Mouse (Mus musculus) brain, adult 2 months (tissue): ENCODE data around the gene Acadsb.
A peak's percentile ranks its signal among the peaks of the same experiment; 100 is the strongest.

Source experiments
- DNase-seq: peaks from one replicate; pipeline ENCODE4 v3.0.0; 2011; ENCODE audit warnings: low read depth, low spot score

Gene Acadsb

DNA sequence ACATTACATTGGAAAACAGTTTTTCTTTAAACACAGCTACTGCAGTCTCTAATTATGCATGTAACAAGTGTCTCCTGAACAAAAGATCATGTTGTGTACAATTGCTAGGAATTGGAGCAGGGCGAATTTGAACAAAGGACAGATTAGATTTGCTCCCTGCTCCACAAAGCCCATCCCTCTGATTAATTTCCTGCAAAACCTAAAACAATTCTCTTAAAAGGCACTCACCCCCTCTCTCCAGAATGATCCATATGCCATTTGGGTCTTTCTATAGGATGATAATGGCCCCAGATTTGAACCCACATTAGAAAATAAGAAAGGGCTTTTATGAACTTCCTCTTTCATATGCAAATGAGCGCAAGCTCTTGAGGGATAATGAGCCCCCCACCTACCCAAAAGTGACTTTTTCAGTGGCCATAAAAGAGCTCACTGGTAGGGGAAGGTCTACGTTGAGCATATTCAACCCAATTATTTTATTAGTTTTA, 54.8 kb downstream of the Acadsb start:
- DNase-seq: peak; percentile 21

DNA sequence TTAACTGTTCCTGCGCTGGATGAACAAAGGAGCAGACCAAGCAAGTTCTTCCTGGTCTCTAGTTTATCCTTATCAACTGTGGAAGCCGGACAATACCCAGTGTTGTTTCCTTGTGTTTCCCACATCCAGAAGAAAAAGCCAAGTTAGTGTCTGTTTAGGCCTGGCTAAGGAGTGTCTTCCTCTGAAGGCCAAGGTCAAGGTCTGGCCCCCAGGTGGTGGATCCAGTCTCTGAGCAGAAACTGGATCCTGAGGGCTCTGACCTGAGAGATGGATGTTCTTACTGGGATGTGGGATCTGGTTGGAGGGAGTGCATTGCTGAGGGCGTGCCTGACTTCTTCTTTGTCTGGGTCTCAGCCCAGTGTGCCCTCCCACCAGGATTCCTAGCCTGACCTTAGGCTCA, 55.3 kb downstream of the Acadsb start:
- no peak for DNase-seq

DNA sequence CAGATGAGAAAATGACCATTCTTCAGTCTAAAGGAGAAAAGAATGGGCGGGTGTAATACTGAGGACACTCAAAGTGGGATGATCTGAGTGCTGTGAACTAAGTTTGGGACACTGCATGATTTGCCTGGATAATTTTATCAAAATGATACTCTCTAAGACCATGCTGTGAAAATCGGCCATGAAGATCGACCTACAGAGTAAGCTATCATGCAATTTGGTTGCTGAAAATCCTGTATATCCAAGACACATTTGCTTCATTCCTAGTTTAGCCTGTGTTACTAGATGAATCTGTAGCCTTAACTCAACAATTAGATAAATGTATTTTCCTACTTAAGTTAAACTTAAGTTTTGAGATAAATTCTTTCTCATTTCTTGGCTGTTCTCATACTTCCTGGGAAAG, 56.9 kb downstream of the Acadsb start:
- no peak for DNase-seq

DNA sequence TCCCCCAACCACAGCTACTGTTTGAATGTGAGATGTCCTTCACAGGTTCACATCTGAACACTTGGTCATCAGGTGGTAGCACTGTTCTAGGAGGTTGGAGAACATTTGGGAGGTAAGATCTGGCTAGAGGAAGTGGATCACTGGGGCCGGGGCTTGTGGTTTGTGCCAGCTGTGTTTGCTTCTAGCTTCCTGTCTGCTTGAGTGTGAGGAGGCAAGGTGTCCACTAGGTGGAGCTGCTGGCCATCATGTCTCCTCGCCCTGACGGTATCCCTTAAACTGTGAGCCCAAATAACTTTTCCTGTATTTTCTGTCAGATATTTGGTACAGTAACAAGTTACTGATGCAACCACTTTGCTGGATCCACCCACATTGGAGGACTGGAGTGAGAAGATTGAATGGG, 59.1 kb downstream of the Acadsb start:
- DNase-seq: no peak

DNA sequence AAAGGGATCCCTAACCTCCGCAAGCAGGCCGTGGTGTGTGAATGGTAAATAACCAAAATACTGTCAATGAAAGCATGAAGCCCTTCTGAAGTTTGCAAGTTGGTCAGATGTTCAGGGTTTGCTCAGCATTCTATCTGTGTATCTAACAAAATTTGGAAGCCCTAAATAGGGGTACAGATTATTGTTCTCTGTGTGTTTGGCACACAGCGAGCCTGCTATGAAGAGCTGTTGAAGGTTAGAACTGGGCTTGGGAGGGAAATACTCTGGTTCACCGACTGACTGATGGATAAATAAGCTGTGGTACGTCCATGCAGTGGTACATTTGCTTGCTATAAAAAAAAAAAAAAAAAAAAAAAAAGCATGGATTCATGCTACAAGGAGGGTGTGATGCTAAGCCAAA, 61.1 kb downstream of the Acadsb start:
- DNase-seq: no peak

DNA sequence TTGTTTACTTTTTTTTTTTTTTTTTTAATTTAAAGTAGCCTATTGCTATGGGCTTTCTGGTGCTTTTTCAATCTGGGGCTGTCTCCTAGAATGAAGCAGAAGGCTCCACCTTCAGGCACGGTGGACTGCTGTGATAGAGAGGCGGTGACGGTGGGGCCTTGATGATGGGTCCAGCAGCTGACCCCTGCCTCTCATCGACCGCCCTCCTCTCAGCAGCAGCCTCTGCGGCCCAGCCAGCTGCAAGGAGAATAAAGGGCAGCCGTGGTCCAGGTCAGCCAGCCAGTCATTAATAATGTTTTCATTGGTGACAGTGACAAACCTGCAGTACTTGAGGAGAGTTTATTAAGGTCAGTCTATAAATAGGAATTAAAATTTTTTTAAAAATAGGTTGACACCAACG, 66.7 kb downstream of the Acadsb start:
- DNase-seq: no peak

DNA sequence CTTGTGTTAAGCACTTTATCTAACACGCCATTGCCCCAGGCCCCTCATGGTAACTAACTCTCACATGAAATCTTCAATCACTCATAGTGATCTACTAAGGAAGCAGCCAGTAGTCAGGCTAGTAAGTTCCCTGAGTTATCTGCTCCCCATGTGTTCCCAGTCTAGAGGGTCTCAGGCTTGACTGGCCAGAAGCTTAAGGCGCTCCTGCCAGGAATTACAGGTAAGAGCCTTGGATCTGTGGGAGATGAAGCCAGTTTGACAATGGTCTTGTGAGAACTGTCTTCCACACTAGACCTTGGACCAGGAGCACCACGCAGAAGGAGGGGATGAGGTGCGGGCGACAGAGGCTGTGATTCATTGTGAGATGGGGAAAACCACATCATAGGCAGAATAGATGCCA, 68.0 kb downstream of the Acadsb start:
- no peak for DNase-seq
